Mouse (Mus musculus) C2C12 (cell line): ENCODE results near the gene Tfap2a.

Experiments used
- CTCF ChIP-seq: IDR thresholded peaks from one replicate; pipeline ENCODE4 v1.5.1; 2011; ENCODE audit not compliant: control insufficient read depth, insufficient read depth, insufficient read length
- MYOG ChIP-seq: IDR thresholded peaks from one replicate; pipeline ENCODE4 v1.6.1; 2011; ENCODE audit not compliant: control insufficient read depth, insufficient read length; ENCODE audit errors: extremely low read depth
- USF1 ChIP-seq: IDR thresholded peaks from one replicate; pipeline ENCODE4 v1.6.1; 2011; ENCODE audit warnings: low read depth, mild to moderate bottlenecking, control low read depth, moderate library complexity

DNA sequence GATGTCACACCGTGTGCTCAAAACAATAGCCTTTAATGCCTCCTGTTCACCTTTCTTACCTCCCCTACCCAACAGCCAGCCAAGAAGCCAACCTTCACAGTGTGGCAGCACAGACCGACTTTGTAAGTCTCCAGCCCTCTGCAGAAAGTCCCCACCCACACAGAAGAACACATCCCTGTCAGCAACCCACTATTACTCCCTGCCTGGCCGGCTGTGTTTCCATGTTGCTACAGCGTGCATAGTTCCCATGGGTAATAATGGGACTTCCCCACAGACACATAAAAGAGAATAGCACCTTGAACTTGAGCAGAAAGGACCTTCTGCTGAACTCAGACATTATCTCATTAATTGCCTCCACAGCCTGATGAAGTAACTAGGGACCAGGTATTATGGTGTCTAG lies 61.4 kb downstream of the Tfap2a start:
- TF ChIP-seq CTCF (no peak), MYOG (no peak), USF1 (no peak)
